Mouse (Mus musculus): ENCODE measurements at regions not wholly inside any gene's neighbourhood (a gene's known extent, or its start where the extent isn't known, plus 50 kb on each side); places are given as distances from the start of the nearest gene placed in this dataset.
"Not testable (repeated sequence)": the region's sequence is repeated elsewhere in the genome, so short reads cannot be mapped to it uniquely, and the experiment has no call there.

GRCm38 (mm10) chr13:7007091-7007490, 358.5 kb upstream of the Pfkp start:
- DNase-seq: no peak

DNA sequence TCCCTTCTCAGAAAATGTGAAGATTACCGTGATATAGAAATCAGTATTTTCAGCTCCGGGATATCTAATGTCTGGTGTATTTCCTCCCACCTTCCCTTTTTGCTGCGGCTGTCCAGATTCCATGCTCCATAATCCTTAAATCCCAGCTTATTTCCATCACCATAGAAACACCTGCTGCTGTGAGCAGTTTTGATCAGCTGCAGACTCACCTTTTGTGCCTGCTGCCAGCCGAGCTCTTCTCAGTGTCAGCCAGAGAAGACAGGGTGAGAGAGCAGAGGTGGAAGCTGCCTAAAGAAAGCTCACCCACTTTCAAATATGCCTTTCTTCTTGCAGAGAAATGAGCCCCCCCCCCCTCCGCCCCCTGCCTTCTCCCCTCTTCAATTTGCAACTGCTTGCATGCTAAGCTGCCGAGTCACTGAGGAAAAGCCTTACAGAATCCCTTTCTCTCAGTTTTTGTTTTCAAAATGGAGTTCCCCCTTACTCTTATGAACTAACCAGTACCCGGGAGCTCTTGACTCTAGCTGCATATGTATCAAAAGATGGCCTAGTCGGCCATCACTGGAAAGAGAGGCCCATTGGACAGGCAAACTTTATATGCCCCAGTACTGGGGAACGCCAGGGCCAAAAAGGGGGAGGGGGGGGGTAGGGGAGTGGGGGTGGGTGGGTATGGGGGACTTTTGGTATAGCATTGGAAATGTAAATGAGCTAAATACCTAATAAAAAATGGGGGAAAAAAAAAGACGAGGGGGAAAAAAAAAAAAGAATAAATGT, 350.1 kb upstream of the Pfkp start:
- not testable (repeated sequence) for DNase-seq

DNA sequence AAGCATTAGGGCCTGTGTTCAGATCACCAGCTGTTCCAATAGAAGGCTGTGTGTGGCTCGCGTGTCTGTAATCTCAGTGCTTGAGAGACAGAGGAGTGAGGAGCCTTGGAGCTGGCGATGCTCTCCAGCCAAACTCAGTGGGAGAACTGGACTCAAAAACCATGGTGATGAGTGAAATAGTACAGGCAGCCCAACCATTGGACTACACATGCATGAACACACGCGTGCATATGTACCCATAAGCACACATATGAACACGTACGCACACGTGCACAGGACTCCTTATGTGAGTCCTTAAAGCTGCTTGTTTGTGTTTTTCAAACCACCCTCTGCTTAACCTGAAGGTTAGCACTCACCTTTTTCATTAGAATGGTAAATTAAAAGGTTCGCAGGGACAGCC, 349.5 kb upstream of the Pfkp start:
- DNase-seq: no peak

DNA sequence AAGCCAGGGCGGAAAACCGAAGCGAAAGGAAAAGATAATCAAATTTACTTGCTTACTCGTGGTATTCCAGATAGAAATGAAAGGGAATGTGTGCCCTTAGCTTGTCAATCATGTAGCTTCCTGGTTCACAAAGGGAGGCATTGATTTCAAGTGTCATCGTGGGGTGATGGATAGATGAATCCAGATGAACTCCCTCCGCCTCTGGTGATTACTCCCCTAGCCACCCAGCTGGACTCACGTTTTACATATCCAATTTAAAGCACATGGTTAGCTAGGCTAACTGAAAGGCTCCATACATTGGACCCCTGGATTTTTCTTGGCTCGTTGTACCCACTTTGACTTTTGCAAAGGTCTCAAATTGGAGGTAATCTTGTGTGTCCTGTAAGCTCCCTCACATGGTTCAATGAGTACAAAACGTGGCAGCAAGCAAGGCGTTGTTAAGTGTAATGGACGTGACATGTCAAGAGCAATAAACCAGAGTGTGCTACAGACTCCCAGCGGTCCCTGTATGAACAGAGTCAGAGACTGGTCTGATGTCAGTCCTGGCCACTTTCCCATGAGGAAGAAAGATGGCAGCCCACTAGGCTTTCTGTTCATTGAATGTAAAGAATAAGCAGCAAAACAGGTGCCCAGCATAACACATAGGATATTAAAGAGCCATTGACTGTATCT, 343.9 kb upstream of the Pfkp start:
- no peak for DNase-seq

GRCm38 (mm10) chr13:6991714-6992113, 343.1 kb upstream of the Pfkp start:
- DNase-seq: no peak

DNA sequence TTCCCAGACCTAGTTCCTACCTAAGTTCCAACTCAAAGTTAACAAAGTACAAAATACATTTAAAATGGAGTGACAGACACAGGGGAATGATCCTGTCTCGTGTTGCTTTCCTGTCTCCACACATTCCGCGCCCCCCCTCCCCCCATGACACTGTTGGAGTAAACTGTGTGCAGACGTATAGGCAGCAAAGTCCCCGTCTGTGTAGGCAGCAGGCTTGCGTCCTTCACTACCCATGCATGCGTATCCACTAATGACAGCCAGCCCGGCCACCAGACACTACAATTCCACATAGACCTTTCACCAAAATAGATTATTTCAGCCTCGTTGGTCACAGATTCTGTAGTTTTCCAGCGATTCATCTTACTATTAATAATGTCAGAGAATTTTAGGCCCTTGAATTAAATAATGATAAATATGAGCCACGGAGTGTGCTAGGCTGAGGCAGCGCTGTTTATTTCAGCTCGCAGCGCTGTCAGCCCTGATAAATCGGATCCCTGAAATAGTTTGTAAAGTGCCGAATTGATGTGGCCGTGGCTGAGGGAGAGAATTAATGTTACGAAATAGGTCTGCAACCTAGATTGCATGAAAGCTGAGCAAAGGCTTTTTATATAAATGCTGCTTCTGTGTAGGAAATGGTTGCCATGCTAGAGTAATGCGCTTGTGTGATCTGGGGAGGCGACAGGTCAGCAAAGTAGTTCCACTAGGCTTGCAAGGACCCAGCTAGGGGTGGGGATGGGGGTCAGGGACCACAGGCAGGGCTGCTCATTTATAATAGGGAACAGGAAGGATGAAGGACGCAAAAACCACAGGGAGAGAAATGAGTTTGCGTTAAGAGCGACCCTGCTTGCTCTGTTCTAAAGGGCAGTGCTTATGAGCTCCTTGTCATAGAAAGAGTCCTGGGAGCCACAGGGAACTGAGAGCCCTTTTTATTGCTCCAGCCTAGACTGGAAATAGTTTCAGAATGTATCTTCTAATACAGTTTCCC, 336.7 kb upstream of the Pfkp start:
- no peak for DNase-seq

GRCm38 (mm10) chr13:6955713-6956112, 307.1 kb upstream of the Pfkp start:
- no peak for DNase-seq

DNA sequence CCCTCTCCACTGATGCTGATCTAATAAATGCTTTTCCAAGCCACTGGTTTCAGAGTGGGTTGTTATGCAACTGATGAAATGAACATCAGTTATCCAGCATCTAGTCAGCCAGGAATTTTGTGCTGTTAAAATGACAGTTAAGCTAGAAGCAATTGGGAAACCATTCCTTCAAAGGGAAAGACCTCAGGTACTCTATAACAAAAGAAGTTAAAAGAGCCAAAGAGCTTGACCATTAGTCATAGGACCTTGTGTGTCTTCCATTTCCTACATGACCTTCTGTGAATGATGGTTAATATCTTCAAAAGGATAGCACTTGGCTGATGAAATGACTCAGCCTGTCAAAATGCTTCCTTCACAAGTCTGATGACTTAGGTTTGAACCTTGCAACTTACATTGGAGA, 275.6 kb upstream of the Pfkp start:
- no peak for DNase-seq

DNA sequence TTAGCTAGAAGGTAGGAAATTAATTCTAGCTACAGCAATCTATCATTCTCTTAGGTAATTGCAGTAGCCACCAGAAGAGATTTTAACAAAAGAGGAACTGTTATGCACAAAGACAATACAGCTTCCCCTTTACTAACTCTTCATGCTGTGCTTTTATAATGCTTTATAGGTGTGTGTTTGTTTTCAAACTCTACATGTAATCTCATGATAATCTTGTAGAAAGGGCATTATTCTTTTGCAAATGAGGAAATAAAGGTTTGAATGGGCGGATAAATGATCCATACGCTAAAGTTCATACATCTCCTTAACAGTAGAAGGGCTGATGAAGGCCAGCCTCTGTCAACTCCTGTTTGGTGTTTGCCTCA, 273.8 kb upstream of the Pfkp start:
- no peak for DNase-seq

DNA sequence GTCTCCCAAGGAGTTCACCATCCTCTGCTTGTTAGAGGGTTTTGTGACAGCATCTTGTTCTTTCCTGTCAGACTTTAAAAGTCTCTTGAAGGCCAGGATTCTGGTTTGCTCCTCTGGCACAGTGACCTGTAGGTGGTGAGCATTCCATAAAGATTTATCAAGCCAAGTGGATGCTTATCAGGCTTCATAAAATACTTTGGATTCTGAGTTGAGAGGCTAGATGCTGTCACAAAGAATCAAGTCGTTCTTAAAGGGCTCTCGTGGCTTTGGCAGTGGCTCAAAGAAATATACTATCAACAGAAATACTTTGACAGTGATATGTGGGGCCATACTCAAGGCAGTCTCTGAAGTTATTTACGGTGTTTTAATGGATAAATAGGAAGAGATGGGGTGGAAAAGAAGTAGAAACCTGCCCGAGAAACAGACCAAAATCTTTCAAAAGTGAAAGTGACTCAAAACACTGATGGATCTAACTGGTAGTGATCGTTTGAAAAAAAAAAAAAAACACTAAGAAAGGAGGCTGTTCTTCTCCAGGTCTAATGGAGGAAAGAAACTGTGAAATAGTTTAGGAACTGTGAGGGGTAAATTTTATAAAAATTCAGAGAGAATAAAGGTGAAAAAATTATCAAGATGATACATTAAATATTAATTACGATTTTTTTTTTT, 273.2 kb upstream of the Pfkp start:
- no peak for DNase-seq

GRCm38 (mm10) chr13:6906000-6906399, 257.4 kb upstream of the Pfkp start:
- DNase-seq: no peak

- no peak for DNase-seq
Measured at GRCm38 (mm10) chr13:6901682-6902081, 253.1 kb upstream of the Pfkp start.

GRCm38 (mm10) chr13:6897666-6898065, 249.1 kb upstream of the Pfkp start:
- DNase-seq: no peak

GRCm38 (mm10) chr13:6891458-6892076, 243.0 kb upstream of the Pfkp start:
- no peak for DNase-seq

GRCm38 (mm10) chr13:6889446-6889845, 240.9 kb upstream of the Pfkp start:
- DNase-seq: not testable (repeated sequence)

DNA sequence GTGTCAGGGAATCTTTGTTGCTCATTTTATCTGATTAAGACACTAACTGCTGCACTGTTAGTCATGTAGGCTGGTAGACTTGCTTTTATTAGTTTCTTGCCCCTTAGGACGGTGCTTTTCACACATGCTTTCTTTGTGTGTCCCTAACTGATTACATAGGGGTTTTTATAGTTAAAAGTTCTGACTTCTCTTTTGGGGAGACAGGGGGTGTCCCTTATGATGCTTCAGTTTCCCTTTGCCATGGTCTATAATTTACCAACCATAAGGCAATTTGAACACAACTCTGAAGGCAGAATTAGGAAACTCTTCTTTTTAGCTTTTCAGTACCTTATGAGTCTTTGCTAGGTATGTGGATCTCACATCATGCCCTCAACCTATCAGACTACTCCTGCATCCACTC, 239.8 kb upstream of the Pfkp start:
- no peak for DNase-seq

GRCm38 (mm10) chr13:6877018-6877901, 228.7 kb upstream of the Pfkp start:
- no peak for DNase-seq

GRCm38 (mm10) chr13:6862186-6862585, 213.6 kb upstream of the Pfkp start:
- DNase-seq: no peak

- DNase-seq: no peak
Measured at GRCm38 (mm10) chr13:6859551-6859950, 211.0 kb upstream of the Pfkp start.

- DNase-seq: no peak
Measured at GRCm38 (mm10) chr13:6855199-6856148, 206.9 kb upstream of the Pfkp start.
